Mouse (Mus musculus) liver (tissue): ENCODE data around the gene Tbl1xr1.

ENCODE experiments used
- DNase-seq: peaks from one replicate; pipeline ENCODE4 v3.0.0-alpha.2; 2020; ENCODE audit warnings: mixed read lengths

Gene Tbl1xr1

GRCm38 (mm10) chr3:22090431-22091265 is 14.2 kb downstream of the Tbl1xr1 start:
- DNase-seq: no peak

GRCm38 (mm10) chr3:22091266-22091550 is 14.8 kb downstream of the Tbl1xr1 start:
- DNase-seq: no peak

DNA sequence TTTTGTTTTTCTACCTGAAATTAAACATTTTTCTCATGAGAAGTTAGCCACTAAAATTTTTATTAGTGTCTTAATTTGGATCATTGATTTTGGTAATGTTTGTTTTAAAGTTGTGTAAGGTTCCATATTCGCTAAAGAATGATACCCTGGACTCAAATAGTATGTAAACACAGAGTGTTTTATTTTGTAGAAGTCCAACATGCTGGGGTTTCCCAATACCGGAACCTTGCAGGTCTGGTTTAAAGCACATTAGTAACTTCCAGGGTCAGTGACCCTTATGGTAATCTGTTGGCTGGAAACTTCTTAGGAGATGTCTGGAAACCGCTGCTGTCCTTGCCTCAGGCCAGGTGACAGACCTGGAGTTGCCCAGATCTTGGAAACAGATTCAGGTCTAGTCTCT is 15.2 kb downstream of the Tbl1xr1 start:
- no peak for DNase-seq

- DNase-seq: no peak
Observed at GRCm38 (mm10) chr3:22092784-22093183, 16.3 kb downstream of the Tbl1xr1 start.

DNA sequence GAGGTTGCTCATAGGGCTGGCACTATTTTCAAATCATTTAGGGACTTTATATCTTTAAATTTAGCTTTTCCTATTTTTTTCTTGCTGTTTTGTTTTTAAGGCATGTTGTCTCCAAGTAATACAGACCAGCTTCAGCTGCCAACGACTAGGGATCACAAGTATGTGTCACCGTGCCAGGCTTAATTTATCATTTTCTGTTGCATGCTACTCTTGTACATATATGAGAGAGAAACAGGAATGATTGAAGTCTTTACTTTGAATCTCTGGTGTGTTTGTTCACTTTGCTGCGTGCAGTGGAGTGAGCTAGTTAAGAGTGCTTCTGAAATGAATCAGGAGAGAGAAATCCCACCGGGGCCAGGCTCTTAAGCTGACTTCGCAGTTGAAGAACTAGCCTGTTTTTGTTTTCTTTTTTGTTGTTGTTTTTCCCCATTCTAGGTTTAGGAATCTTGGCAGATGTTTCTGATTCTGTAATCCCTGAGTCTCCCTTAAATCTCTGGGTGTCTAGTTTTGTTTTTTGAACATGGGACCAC is 27.6 kb downstream of the Tbl1xr1 start:
- DNase-seq: no peak

DNA sequence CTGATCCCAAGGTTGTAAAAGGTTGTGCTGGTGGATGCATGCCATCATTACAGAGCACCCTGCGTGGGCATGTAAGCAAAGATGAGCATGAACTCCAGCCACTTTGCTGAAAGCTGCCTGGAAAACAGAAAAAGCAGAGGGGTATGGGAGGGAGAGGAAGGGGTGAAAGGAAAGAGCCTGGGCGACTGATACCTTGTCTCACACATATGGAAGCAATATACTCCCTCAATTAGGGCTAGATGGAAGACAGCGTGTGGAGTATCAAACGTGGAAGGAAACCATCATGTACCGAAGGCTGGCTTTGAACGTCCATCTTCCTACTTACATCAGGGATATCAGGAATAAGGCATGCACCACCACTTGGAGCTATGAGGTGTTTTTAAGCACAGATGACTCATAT is 29.0 kb downstream of the Tbl1xr1 start:
- no peak for DNase-seq

DNA sequence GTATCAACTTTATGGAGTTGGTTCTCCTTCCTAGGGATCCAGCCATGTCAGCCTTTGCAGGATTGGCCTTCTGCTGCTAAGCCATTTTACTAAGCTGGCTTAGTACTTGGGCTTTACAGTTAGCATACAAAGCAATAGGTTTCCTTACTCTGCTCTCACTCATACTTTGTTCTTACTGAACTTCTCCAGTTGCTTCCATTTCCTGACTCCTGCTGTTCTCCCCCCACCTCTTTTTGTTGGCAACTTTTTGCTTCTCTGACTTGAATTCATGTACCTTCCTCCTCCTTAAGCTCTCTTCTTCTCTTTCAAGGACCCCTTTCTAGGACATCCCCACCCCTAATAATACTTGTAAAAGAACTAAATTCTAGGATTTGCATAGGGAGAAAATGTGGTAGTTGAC is 31.6 kb downstream of the Tbl1xr1 start:
- no peak for DNase-seq

DNA sequence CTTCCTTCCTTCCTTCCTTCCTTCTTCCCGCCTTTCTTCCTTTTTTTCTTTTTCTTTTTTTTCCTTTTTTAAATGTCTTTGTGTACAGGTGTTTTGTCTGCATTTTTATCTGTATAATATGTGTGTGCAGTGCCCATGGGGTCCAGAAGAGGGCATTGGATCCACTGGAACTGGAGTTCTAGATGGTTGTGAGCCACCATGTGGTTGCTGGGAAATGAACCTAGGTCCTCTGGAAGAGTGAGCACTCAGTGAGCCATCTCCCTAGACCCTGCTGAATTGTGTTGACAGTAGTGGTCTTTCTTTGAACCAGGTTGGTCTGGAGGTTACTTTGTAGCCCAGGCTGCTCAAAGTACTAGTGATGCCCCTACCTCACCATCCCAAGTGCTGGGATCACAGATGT is 33.2 kb downstream of the Tbl1xr1 start:
- no peak for DNase-seq

DNA sequence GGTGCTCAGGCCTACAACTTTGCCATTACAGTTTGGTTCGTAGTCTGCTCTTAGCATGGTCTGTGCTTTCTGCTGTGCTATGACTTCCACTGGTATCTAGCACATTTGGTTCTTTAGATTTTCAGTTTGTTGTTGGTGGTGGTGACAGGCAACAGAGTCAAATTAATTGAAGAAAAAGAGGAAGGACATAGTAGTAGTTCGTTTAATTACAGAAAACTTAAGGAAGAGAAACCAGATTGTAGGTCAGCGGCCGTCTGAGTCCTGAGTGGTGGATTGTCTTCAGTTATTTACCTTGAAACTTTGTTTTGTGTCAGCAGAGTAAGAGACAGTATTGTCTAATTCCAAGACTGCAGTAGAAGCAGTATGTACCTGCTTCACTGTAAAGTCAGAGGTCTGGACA is 37.3 kb downstream of the Tbl1xr1 start:
- DNase-seq: no peak

DNA sequence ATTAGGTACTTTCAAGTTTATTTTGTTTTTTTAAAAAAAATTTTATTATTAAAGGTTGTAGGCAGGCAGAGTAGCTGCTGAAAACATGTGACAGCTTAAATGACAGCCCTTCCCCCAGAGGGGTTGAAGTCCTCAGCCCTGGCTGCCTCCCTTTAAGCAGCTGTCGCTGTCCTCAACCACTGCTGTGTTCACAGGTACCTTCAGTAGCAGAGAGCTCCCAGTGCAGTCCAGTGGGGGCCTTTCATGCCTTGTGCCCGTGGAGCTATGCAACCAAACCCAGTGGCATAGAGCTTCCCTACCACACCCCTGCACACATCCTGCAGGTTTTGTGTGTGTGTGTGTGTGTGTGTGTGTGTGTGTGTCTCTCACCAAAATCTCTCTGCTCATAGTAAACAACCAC is 38.8 kb downstream of the Tbl1xr1 start:
- DNase-seq: peak; percentile 26

- no peak for DNase-seq
Observed at GRCm38 (mm10) chr3:22115678-22116077, 39.2 kb downstream of the Tbl1xr1 start.

DNA sequence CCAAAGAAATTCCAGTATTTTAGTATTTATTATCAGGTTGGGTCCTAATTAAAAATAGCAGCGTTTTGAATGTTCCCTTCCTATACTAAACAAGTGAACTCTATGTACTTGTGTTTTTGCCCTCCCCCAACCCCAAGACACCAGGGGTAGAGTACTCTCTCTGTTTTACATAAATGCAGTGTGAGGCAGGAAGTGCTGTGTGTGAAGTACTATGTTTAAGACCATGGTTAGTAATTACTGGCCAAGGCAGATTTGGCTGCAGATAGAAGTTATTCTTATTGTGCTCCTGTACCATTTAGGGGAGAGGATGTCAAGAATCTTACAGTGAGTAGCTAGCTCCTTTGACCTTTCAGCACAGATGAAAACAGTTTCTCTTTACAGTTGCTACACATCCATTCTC is 39.7 kb downstream of the Tbl1xr1 start:
- DNase-seq: no peak

DNA sequence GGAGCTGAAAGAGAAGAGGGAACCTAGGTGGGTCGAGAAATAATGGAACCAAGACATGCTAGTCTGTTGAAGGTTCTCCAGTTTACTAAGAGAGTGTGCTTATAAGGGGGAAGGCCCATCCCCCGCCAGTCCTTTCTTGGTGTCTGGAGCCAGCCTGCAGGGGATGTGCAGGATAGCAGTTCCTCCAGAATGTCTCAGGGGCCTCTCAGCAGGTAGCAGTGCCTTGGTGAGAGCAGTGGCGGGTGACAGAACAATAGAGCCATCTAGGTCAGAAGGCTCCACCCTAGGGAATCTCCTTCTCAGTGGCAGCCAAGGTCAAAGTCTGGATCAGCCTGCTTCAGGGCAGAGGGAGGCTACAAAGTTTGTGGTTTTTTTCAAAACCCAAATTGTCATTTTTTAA is 45.3 kb downstream of the Tbl1xr1 start:
- DNase-seq: no peak

GRCm38 (mm10) chr3:22123145-22123544 is 46.7 kb downstream of the Tbl1xr1 start:
- no peak for DNase-seq

DNA sequence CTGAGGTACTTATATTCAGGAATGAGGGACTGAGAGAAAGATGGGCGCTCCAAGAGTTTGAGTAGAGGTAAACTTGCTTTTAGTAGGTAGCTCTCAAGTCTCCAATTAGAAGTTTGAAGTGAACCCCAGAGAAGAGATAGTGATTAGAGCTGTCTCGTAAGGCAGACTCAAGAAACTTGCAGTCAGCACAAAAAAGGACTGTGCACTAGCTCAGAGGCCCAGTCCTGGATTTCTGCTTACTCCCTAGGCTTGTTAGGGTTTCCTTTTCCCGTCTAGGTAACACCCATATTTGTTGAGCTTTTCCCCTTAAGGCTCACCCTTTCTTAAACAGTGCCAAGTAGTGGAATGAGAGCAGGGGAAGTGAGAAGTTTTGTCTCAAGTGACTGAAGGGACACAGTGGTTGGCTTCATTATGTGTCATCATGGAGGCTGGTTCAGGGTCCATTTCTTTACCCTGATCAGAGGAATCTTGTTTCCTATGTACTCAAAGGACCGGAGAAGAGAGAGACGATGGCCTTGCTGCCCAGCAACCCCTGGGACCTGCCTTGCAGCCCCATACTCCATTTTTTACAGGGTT is 49.9 kb downstream of the Tbl1xr1 start:
- DNase-seq: no peak

- no peak for DNase-seq
Observed at GRCm38 (mm10) chr3:22131277-22131676, 54.8 kb downstream of the Tbl1xr1 start.

GRCm38 (mm10) chr3:22133626-22134025 is 57.2 kb downstream of the Tbl1xr1 start:
- no peak for DNase-seq

GRCm38 (mm10) chr3:22137793-22138579 is 61.5 kb downstream of the Tbl1xr1 start:
- no peak for DNase-seq

GRCm38 (mm10) chr3:22138580-22139099 is 62.2 kb downstream of the Tbl1xr1 start:
- no peak for DNase-seq

GRCm38 (mm10) chr3:22140111-22140658 is 63.7 kb downstream of the Tbl1xr1 start:
- no peak for DNase-seq

DNA sequence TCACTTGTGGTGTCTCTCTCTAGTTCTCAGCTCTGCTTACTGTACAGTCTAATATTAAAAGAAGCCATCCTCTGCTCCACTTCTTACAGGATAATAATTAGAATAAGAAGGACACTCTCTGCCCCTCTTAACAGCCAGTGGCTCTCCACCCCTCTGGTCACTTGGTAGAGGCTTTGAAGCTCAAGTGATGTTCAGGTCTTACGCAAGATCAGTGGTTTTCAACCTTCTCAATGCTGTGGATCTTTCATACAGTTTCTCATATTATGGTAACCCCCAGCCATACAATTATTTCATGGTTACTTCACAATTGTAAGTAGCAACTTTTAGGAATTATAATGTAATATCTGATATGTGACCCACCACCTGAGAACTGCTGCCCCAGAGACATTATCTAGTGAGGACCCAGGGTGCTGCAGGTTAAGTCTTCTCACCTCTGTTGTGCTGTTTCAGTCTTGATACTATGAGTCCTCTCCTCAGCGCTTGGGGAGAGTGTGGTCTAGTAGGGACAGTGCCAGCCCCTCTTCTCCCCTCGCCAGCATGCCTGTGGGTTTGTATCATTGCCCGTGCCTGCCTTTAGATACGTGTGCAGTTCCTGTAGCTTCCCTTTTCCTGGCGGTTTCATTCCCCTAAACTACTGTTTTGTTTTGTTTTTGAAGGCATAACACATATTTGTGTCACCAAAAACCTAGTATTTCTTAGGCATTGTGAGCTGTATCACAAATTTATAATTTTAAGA is 65.7 kb downstream of the Tbl1xr1 start:
- no peak for DNase-seq

GRCm38 (mm10) chr3:22142846-22143641 is 66.6 kb downstream of the Tbl1xr1 start:
- DNase-seq: peak; percentile 21
